Mouse (Mus musculus): ENCODE measurements around the gene Elmod3.

The Elmod3 gene

DNA sequence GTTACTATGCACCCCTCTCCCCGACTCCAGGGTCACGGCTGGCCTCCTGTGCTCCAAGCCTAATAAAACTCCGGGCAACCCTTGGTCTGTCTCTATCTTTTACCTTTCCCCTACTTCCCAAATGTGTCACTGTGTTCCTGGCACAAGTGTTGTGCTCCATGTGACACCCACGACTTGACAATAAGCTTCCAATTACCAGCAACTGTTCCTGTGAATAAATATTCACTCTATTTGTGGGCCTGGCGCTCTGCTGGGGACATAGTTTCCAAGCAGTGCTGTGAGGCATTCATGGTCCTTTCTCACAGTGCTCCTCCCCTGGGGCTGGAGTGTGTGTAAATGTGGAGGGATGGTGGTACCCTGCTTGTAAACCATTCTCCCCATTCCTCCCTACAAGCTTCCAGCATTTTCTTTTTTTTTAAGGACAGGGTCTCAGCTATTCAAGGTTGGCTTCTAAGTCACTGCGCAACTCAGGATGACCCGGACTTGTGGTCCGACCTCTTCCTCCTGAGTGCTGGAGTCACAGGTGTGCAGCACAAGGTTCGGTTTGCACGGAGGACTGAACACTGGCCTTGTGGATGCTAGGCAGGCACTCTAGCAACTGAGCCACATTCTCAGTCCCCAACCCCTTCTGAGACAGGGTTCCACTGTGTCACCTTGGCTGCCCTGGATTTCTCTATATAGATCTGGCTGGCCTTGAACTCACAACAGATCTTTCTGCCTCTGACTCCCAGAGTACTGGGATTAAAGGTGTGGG is 27.4 kb downstream of the Elmod3 start:
- no peak for DNase-seq (ENCODE audit: low read depth, low spot score)

DNA sequence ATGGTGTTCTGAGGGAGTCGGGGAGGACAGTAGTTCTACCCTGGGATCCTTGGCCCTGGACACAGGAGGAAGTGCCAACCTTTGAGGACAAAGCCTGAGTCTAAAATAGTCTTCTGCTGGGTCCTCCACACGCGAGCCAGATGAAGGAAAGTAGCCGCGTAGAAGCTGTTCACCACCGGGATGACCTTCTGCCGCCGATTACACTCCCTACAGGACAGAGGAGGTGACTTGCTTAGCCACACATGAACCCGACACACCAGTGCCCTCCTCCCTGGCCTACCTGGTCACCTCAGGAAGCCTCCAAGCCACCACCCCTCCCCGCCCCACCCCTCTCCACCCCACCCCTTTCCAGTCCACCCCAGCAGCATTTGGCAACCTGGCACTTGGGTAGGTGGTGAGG is 29.5 kb downstream of the Elmod3 start:
- DNase-seq (ENCODE audit: low read depth, low spot score) = no peak

- DNase-seq (ENCODE audit: low read depth, low spot score) = no peak
These were observed 30.7 kb downstream of the Elmod3 start for GRCm38 (mm10) chr6:72567508-72567907.

DNA sequence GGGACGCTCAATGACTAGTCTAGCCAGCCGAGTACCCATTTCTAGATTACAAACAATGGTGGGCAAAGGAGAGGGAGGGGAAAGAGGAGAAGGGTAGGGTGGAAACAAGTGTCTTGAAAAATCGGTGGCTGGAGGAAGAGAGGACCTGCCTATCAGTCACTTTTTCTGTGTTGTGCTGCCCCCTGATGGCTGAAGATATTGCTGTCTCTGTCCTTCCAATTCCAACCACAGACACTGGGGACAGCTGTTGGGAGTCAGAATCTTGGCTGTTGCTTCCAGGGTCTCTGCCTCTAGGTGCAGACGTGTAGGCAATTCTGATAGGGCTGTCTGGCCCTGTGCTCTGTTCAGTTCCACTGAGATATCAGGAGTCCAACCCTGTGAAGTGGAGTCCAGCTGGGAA is 32.2 kb downstream of the Elmod3 start:
- DNase-seq (ENCODE audit: low read depth, low spot score) = peak; percentile 69

DNA sequence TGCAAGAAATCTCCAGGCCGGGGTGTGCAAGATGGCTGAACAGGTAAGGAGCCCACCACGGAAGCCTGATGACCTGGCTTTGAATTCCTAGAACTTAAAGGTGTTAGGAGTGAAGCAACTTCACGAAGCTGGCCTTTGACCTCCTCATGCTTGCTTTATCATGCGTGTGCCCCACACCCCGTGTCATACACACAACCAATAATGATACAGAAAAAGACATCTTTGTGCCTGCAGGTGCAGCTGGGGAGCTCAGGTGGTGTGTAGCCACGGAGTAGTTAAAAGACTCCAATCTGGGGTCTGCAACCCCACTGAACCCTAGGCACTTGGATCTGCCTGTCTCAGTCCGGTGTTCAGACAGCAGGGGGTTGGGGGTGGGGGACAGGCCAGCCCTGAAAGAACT is 32.7 kb downstream of the Elmod3 start:
- DNase-seq (ENCODE audit: low read depth, low spot score) = no peak

- no peak for DNase-seq (ENCODE audit: low read depth, low spot score)
These were observed 35.3 kb downstream of the Elmod3 start for GRCm38 (mm10) chr6:72562894-72563293.

DNA sequence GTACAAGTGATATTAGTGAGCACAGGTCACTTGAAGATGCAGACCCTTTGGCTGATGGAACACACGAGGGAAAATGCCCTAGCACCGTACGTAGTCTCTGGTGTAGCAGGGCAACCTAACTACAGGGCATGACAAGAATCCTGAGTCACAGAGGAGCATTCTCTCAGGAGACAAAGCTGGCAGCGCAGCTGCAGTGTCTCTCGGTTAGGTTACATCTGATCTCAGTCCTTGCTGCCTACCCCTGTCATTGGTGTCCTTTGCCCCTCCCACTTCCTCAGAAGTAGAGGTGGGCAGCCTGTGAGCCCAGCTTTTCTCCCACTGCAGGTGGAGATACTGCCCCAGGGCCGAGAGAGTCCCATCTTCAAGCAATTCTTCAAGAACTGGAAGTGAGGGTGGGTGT is 35.7 kb downstream of the Elmod3 start:
- no peak for DNase-seq (ENCODE audit: low read depth, low spot score)

- no peak for DNase-seq (ENCODE audit: low read depth, low spot score)
These were observed 37.4 kb downstream of the Elmod3 start for GRCm38 (mm10) chr6:72560801-72561200.

DNA sequence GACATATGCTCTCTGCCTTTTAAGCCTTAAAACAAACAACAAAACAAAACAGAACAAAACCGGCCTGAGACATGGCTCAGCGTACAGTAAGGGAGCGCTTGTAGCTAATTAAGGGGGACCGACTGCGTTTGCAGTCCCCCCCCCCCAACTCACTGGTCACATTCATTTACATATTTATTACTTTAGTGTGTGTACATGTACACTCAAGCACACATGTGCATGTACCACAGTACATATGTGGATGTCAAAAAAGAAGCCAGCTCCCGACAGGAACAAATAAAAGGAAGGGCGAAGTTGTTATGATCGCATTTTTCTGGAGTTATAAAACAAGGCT is 45.2 kb downstream of the Elmod3 start:
- DNase-seq (ENCODE audit: low read depth, low spot score) = no peak

- peak; percentile 20 for DNase-seq (ENCODE audit: low read depth, low spot score)
These were observed 45.8 kb downstream of the Elmod3 start for GRCm38 (mm10) chr6:72552171-72553078.

- no peak for DNase-seq (ENCODE audit: low read depth, low spot score)
These were observed 47.6 kb downstream of the Elmod3 start for GRCm38 (mm10) chr6:72550503-72551100.

- DNase-seq (ENCODE audit: low read depth, low spot score) = no peak
These were observed 48.2 kb downstream of the Elmod3 start for GRCm38 (mm10) chr6:72550025-72550424.

GRCm38 (mm10) chr6:72549041-72549580 is 49.1 kb downstream of the Elmod3 start:
- no peak for DNase-seq (ENCODE audit: low read depth, low spot score)

DNA sequence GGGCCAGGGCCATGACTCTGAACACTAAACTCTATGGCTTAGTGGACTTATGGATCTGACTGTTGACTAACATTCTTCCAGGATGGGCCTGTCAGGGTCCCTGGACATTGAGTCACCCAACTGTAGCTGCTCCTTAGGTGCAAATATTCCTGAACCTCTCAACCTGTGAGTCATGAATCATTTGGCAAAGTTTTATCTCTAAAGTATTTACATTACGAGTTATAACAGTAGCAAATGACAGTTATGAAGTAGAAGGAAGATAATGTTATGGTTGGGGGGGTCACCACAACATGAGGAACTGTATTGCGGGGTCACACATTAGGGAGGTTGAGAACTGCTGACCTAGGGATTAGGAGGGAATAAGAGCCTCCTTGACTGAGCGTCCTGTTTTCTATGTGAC is 50.4 kb downstream of the Elmod3 start:
- DNase-seq (ENCODE audit: low read depth, low spot score) = no peak

DNA sequence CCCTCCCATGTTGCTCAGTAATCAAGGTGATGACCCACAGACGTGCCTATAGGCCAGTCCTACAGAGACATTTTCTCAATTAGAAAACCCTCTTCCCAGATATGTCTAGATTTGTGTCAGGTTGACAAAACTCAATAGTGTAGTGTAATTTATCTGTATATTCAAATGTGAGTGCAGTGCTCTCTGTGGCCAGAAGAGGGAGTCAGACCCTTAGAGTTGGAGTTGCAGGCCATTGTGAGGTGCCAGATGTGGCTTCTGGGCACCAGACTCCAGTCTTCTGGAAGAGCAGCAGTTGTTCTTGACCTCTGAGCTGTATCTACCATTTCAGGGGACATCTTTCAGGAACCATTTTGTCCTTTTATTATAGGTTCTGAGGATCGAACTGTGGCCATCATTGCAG is 51.1 kb downstream of the Elmod3 start:
- DNase-seq (ENCODE audit: low read depth, low spot score) = no peak

GRCm38 (mm10) chr6:72545377-72545776 is 52.8 kb downstream of the Elmod3 start:
- DNase-seq (ENCODE audit: low read depth, low spot score) = no peak

GRCm38 (mm10) chr6:72544283-72544987 is 53.8 kb downstream of the Elmod3 start, which contains the start of gene Capg:
Gene Capg, plus strand, starts transcription at chr6:72544391.
- no peak for DNase-seq (ENCODE audit: low read depth, low spot score)

- no peak for DNase-seq (ENCODE audit: low read depth, low spot score)
These were observed 54.9 kb downstream of the Elmod3 start for GRCm38 (mm10) chr6:72543265-72543850.

DNA sequence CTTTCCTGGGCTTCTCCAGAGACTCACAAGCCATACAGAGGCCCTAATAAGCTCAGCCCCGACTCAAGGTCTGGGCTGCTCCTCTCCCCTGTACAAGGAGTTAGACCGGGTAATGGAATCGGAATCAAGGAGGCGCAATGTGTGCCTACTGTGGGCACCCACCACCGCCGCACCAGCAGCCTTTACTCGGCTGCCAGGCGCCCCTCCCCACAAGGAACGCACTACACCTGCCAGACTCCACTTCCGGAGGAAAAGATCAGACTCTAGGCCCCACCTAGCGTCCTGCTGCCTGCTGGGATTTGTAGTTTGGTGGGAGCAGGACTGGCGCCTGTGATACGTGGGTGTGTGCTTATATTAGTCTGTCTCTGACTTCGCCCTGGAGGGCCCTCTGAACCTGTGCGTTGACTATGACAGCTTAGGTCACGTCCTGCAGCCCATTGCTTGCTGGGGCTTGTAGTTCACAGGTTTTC is 59.6 kb downstream of the Elmod3 start:
- DNase-seq (ENCODE audit: low read depth, low spot score) = peak; percentile 85

- no peak for DNase-seq (ENCODE audit: low read depth, low spot score)
These were observed 60.2 kb downstream of the Elmod3 start for GRCm38 (mm10) chr6:72537998-72538500.

DNA sequence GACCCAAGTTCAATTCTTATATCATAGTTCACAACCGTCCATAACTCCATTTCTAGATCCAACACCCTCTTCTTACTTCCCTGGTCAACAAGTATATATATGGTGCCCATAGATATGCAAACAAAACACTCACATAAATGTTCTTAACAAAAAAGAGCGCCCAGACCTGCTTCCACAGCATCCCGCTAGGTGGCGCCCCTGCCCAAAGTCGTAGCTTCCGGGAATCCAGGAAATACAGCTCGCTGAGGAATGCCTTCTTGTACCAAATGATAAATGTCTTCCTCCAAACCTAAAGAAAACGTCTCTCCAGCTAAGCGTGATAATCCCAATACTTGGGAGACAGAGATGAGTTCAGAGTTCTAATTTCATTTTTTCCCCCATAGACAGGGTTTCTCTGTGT is 63.0 kb downstream of the Elmod3 start:
- no peak for DNase-seq (ENCODE audit: low read depth, low spot score)
